Mouse (Mus musculus): ENCODE data around the gene Gsn. TPM values are rescaled to one million over a fixed set of nuclear protein-coding genes. Genes with fewer than 3 reads are reported as not detected.

Gene Gsn
- polyA plus RNA-seq, 1 experiment from 2014 or later = 177 TPM

DNA sequence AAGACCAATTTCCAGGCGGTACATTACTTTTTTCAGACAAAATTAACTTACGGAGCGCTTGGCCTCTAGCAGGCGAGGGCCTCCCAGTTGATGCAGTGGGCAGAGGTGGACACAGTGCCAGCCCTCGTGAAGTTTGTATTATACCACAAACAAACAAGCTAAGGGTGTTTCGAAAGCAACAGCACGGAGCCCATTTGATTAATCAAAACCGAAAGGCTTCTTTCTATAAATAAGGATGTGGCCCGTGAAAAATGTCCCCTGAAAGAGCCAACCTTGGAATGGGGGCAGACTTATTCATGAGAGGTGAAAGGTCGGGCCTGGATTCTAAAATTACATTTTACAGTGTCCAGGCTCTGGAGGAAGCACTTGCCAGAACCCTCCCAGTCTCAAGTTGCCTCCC, 81.2 kb downstream of the Gsn start:
- Histone ChIP-seq H3K9me3 (ENCODE audit: control insufficient read depth, low read length) (no peaks in the 10 kb centered on the region), H3K9ac (ENCODE audit: low read depth, low read length) (peak overlapping the region; percentile 65), H3K36me3 (ENCODE audit: control insufficient read depth, insufficient read depth, low read length) (no peaks in the 10 kb centered on the region), H3K27me3 (replicated peaks; ENCODE audit: control insufficient read depth, insufficient read depth, low read length) (no peaks in the 10 kb centered on the region), H3K4me1 (ENCODE audit: control insufficient read depth, insufficient read depth, low read length) (peaks cover 17% of the 10 kb centered on the region; the same call in 1 of the 2 replicates), H3K27ac (ENCODE audit: low read length) (peak overlapping the region; percentile 90), H3K4me3 (ENCODE audit: low read length) (peak overlapping the region; percentile 77), H3K4me2 (ENCODE audit: low read depth, low read length) (peak overlapping the region; percentile 86)
- no peak for ATAC-seq
- WGBS = 41% methylated on average over 10 of the region's 10 CpGs

DNA sequence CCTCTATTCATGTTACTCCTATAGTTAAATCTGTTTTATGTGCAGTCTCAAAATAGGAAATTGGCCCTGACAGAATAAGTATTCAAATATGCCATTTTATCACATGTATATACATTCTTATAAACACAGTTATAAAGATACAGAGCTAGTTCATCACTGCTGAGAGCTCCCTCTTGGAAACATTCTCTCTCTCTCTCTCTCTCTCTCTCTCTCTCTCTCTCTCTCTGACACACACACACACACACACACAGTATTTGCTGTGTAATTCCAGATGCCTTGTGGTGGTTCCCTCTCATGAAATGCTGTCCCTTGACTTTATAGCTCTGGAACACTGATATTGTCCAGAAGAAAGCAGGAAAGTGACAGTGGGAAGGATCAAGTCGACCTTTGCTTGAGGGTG, 81.9 kb downstream of the Gsn start:
- H3K27ac ChIP-seq (ENCODE audit: low read length) = peak overlapping the region; percentile 71
- H3K4me1 ChIP-seq (ENCODE audit: control insufficient read depth, insufficient read depth, low read length) = peaks cover 17% of the 10 kb centered on the region; the same call in 1 of the 2 replicates
- H3K4me3 ChIP-seq (ENCODE audit: low read length) = no peak overlapping the region
- ATAC-seq = peak; percentile 1; the same call in 1 of the 2 replicates
- WGBS = 35% methylated on average over 1 of the region's 1 CpGs
- no peak overlapping the region for H3K4me2 ChIP-seq (ENCODE audit: low read depth, low read length)
- H3K36me3 ChIP-seq (ENCODE audit: control insufficient read depth, insufficient read depth, low read length) = no peaks in the 10 kb centered on the region
- no peak overlapping the region for H3K9ac ChIP-seq (ENCODE audit: low read depth, low read length)
- H3K9me3 ChIP-seq (ENCODE audit: control insufficient read depth, low read length) = no peaks in the 10 kb centered on the region
- H3K27me3 ChIP-seq (replicated peaks; ENCODE audit: control insufficient read depth, insufficient read depth, low read length) = no peaks in the 10 kb centered on the region

DNA sequence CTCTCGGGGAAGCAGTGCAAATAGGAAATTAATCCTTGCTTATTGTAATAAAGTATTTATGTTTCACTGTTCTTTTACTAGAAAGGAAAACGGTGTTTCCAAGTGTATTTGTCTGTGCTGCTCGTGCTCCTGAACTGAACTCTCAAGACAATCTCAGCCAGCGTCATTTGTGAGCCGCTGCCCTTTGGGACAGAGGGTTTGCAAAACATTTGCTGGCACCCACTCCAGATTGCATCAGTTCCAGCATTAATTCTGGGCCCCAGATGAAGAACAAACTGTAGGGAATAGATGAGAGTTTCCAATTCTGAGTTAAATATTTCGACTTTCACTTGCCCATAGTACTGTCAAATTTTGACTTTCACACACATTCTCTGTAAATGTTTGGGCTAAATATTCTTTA, 82.5 kb downstream of the Gsn start:
- WGBS = 49% methylated on average over 6 of the region's 6 CpGs
- no peaks in the 10 kb centered on the region for H3K27me3 ChIP-seq (replicated peaks; ENCODE audit: control insufficient read depth, insufficient read depth, low read length)
- peaks cover 17% of the 10 kb centered on the region; the same call in 1 of the 2 replicates for H3K4me1 ChIP-seq (ENCODE audit: control insufficient read depth, insufficient read depth, low read length)
- H3K9ac ChIP-seq (ENCODE audit: low read depth, low read length) = no peak overlapping the region
- no peak overlapping the region for H3K4me3 ChIP-seq (ENCODE audit: low read length)
- no peaks in the 10 kb centered on the region for H3K36me3 ChIP-seq (ENCODE audit: control insufficient read depth, insufficient read depth, low read length)
- H3K9me3 ChIP-seq (ENCODE audit: control insufficient read depth, low read length) = no peaks in the 10 kb centered on the region
- no peak for ATAC-seq
- no peak overlapping the region for H3K4me2 ChIP-seq (ENCODE audit: low read depth, low read length)
- peak overlapping the region; percentile 71 for H3K27ac ChIP-seq (ENCODE audit: low read length)

DNA sequence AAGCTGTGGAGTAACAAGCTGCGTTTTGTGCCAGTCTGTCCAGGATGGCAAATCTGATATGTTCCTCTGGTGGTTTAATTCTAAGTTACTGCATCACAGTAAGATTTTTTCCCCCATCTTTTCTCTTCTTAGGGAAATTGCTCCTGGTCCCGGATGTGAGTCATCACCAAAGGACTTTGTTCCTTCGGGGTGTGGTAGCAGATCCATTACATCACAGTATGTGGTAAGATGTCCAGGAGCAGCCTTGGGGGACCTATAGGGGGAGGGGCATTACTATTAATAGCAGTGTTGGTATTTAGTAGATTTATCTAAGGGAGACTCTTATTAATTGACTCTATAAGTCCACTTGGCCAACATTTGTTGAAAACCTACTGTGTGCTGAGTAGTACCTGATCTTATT, 86.4 kb downstream of the Gsn start:
- Histone ChIP-seq H3K9ac (ENCODE audit: low read depth, low read length) (no peak overlapping the region), H3K4me1 (ENCODE audit: control insufficient read depth, insufficient read depth, low read length) (peaks cover under 1% of the 10 kb centered on the region; the same call in 1 of the 2 replicates), H3K4me3 (ENCODE audit: low read length) (no peak overlapping the region), H3K27ac (ENCODE audit: low read length) (no peak overlapping the region), H3K9me3 (ENCODE audit: control insufficient read depth, low read length) (no peaks in the 10 kb centered on the region), H3K36me3 (ENCODE audit: control insufficient read depth, insufficient read depth, low read length) (no peaks in the 10 kb centered on the region), H3K4me2 (ENCODE audit: low read depth, low read length) (no peak overlapping the region), H3K27me3 (replicated peaks; ENCODE audit: control insufficient read depth, insufficient read depth, low read length) (no peaks in the 10 kb centered on the region)
- WGBS = 65% methylated on average over 3 of the region's 3 CpGs
- no peak for ATAC-seq

DNA sequence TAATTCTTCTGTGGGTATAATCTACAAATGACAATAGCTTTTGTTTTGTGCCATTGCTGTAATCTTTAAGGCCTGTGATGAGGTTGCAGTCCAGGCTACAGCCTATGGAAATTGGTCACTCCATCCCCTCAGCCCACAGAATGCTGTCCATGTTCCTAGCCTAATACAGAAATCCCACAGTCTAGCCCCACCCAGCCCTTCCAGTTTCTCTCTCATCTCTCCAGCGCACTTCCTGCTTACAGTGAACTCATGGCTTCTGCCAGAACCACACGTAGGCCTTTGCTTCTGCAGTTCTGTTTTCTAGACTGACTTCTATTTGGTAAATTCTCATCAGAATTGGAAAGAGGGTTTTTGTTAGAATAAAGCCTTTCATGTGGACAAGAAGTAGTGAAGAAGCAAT, 89.8 kb downstream of the Gsn start:
- Histone ChIP-seq H3K4me1 (ENCODE audit: control insufficient read depth, insufficient read depth, low read length) (no peaks in the 10 kb centered on the region), H3K9me3 (ENCODE audit: control insufficient read depth, low read length) (no peaks in the 10 kb centered on the region), H3K27me3 (replicated peaks; ENCODE audit: control insufficient read depth, insufficient read depth, low read length) (no peaks in the 10 kb centered on the region), H3K36me3 (ENCODE audit: control insufficient read depth, insufficient read depth, low read length) (no peaks in the 10 kb centered on the region), H3K4me3 (ENCODE audit: low read length) (no peak overlapping the region), H3K27ac (ENCODE audit: low read length) (no peak overlapping the region), H3K4me2 (ENCODE audit: low read depth, low read length) (no peak overlapping the region), H3K9ac (ENCODE audit: low read depth, low read length) (no peak overlapping the region)
- no peak for ATAC-seq
- WGBS = 51% methylated on average over 2 of the region's 2 CpGs

DNA sequence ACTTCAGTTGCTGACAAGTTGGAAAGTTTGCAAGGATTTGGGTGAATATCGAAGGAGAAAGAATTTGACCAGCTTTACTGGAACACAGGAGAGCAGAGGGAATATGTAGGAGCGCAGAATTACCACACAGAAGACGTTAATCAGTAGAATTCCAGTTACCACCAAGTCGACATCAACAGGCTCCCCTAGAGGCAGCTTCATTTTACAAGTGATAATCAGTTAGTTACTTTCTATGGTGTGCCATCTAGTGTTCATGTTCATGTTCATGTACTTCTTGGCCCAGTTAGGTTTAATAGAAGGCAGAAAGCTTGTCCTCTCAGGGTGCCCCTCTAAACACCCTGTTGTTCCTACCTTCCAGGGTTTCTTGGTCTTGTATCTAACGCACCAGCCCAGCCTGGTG, 93.0 kb downstream of the Gsn start:
- no peaks in the 10 kb centered on the region for H3K9me3 ChIP-seq (ENCODE audit: control insufficient read depth, low read length)
- WGBS = 48% methylated on average over 5 of the region's 5 CpGs
- H3K4me3 ChIP-seq (ENCODE audit: low read length) = no peak overlapping the region
- no peak overlapping the region for H3K9ac ChIP-seq (ENCODE audit: low read depth, low read length)
- no peak overlapping the region for H3K4me2 ChIP-seq (ENCODE audit: low read depth, low read length)
- no peaks in the 10 kb centered on the region for H3K36me3 ChIP-seq (ENCODE audit: control insufficient read depth, insufficient read depth, low read length)
- H3K27me3 ChIP-seq (replicated peaks; ENCODE audit: control insufficient read depth, insufficient read depth, low read length) = no peaks in the 10 kb centered on the region
- ATAC-seq = no peak
- H3K27ac ChIP-seq (ENCODE audit: low read length) = no peak overlapping the region
- H3K4me1 ChIP-seq (ENCODE audit: control insufficient read depth, insufficient read depth, low read length) = no peaks in the 10 kb centered on the region

Other genes starting within 250 kb of the Gsn start
- gene Hc, start 194.9 kb upstream of the Gsn start, polyA plus RNA-seq (2015; fragmentation: Nextera tagmentation; extraction: Ambion mirVana) = 0.72 and 1.2 TPM in 2 replicates
- gene AI182371, start 154.8 kb upstream of the Gsn start, polyA plus RNA-seq (2015; fragmentation: Nextera tagmentation; extraction: Ambion mirVana) = 0.39 and 0.87 TPM in 2 replicates
- 15.7 and 17.3 TPM in 2 replicates for gene Cntrl, start 146.9 kb upstream of the Gsn start, polyA plus RNA-seq (2015; fragmentation: Nextera tagmentation; extraction: Ambion mirVana)
- gene Rab14, start 55.3 kb upstream of the Gsn start, polyA plus RNA-seq (2015; fragmentation: Nextera tagmentation; extraction: Ambion mirVana) = 343 and 359 TPM in 2 replicates
- gene Stom, start 80.6 kb downstream of the Gsn start, polyA plus RNA-seq (2015; fragmentation: Nextera tagmentation; extraction: Ambion mirVana) = 64.7 and 66.0 TPM in 2 replicates
- not detected in 2 replicates for gene 4930568D16Rik, start 111.3 kb downstream of the Gsn start, polyA plus RNA-seq (2015; fragmentation: Nextera tagmentation; extraction: Ambion mirVana)
- gene 4930402F06Rik, start 140.8 kb downstream of the Gsn start, polyA plus RNA-seq (2015; fragmentation: Nextera tagmentation; extraction: Ambion mirVana) = not detected in 2 replicates
- gene Ggta1, start 206.9 kb downstream of the Gsn start, polyA plus RNA-seq (2015; fragmentation: Nextera tagmentation; extraction: Ambion mirVana) = 13.9 and 14.6 TPM in 2 replicates

All from intestine, embryonic 16.5 days (tissue).